In genomic region chr11:90634661-90635060, GRCm38 (mm10) we compare ENCODE assay signal across 15 mouse cellular contexts. TPM values are rescaled to one million over a fixed set of nuclear protein-coding genes. Genes with fewer than 3 reads are reported as not detected.
DNase-seq lines count a peak whose midpoint lies in the region.
"Had no signal": no experiment of that assay in that cellular context is flagged by ENCODE, and none has a peak within 500 bp of the region (broad histone marks: within the 10 kb centered on the region; RNA-seq: fewer than 3 reads in every experiment).

No protein-coding gene starts in this region.

- intact Hi-C loops in gastrocnemius, postnatal 14 days (cut with DNase I; ENCODE audit: low total_unique reads): no loop called here

- DNase-seq in gastrocnemius, adult 8-10 months (ENCODE audit: low spot score in 2 of 2): peak; percentile 19 to 32
- DNase-seq in gastrocnemius, postnatal 4 days (ENCODE audit: low spot score in 2 of 2): no peak
- peak; percentile 27 to 30 for DNase-seq in kidney, adult 8-10 months
- DNase-seq in kidney, postnatal 25 days: no peak
- peak; percentile 16 for DNase-seq in gastrocnemius, postnatal 14 days
- DNase-seq in gastrocnemius, postnatal 25 days: peak; percentile 55
- DNase-seq in layer of hippocampus, postnatal 36 days: no peak
- DNase-seq: adrenal gland, adult 2 months; adrenal gland, postnatal 14 days; cerebellum, adult 11 months; cerebellum, adult 2 months; cerebellum, adult 9-11 months; cerebellum, postnatal 36 days; embryo, embryonic 11 days; heart, adult 11 months had no signal

RNA-seq across cellular contexts. Expression of gene Stxbp4, which starts 3.2 kb away (rescaled TPM):
- total RNA-seq in gastrocnemius, adult 8-10 months (2022): 10 to 100 TPM; 12.8 to 17.7 (median 16.9) TPM
- 10 to 100 TPM in 1 of 2 experiments, 1 to 10 TPM in 1; 9.7 to 12.3 TPM for total RNA-seq in gastrocnemius, postnatal 4 days (2021)
- 10 to 100 TPM; 13.2 to 23.0 TPM for total RNA-seq in gastrocnemius, postnatal 14 days (2021)
- 10 to 100 TPM; 14.7 to 16.0 TPM for total RNA-seq in gastrocnemius, postnatal 25 days (2021)
- 10 to 100 TPM; 14.6 to 15.1 TPM for total RNA-seq in layer of hippocampus, postnatal 36 days (2021)

RNA-seq across cellular contexts. Expression of gene Cox11, which starts 3.3 kb away (rescaled TPM):
- 10 to 100 TPM; 19.1 to 24.1 (median 21.0) TPM for total RNA-seq in gastrocnemius, adult 8-10 months (2022)
- total RNA-seq in gastrocnemius, postnatal 4 days (2021): 10 to 100 TPM; 17.7 to 19.6 TPM
- total RNA-seq in gastrocnemius, postnatal 14 days (2021): 10 to 100 TPM; 21.9 to 26.3 TPM
- 10 to 100 TPM; 20.8 to 25.0 TPM for total RNA-seq in gastrocnemius, postnatal 25 days (2021)
- 10 to 100 TPM; 25.5 to 27.5 TPM for total RNA-seq in layer of hippocampus, postnatal 36 days (2021)

RNA-seq across cellular contexts. Expression of gene Tom1l1, which starts 53.5 kb away (rescaled TPM):
- total RNA-seq in gastrocnemius, adult 8-10 months (2022): 10 to 100 TPM; 12.3 to 18.3 (median 14.4) TPM
- total RNA-seq in gastrocnemius, postnatal 4 days (2021): 10 to 100 TPM; 13.9 to 14.8 TPM
- total RNA-seq in gastrocnemius, postnatal 14 days (2021): 10 to 100 TPM; 12.7 to 13.6 TPM
- total RNA-seq in gastrocnemius, postnatal 25 days (2021): 10 to 100 TPM; 10.1 to 12.7 TPM
- total RNA-seq in layer of hippocampus, postnatal 36 days (2021): 10 to 100 TPM; 17.9 to 23.0 TPM

Comparison
In these comparisons a context has a peak if more than half of its experiments do, and no peak if none do; other contexts are left out.
1. DNase-seq: peak in gastrocnemius, adult 8-10 months (2 of 2), kidney, adult 8-10 months (2 of 2), gastrocnemius, postnatal 14 days (single experiment) and gastrocnemius, postnatal 25 days (single experiment); none in gastrocnemius, postnatal 4 days (0 of 2), kidney, postnatal 25 days (0 of 2) and layer of hippocampus, postnatal 36 days (0 of 2).